Mouse (Mus musculus) C2C12 (cell line): ENCODE results near the gene Vgll4.

Experiments
- CEBPB ChIP-seq: IDR thresholded peaks from one replicate; pipeline ENCODE4 v1.6.1; 2011; ENCODE audit warnings: low read depth, mild to moderate bottlenecking, control low read depth, moderate library complexity
- CTCF ChIP-seq: IDR thresholded peaks from one replicate; pipeline ENCODE4 v1.5.1; 2011; ENCODE audit not compliant: control insufficient read depth, insufficient read depth, insufficient read length
- MYOG ChIP-seq: IDR thresholded peaks from one replicate; pipeline ENCODE4 v1.6.1; 2011; ENCODE audit not compliant: control insufficient read depth, insufficient read length; ENCODE audit errors: extremely low read depth

GRCm38 (mm10) chr6:114935362-114935761, 34.4 kb downstream of the Vgll4 start:
- TF ChIP-seq CTCF (no peak), CEBPB (no peak), MYOG (no peak)
